Mouse (Mus musculus) forebrain, postnatal 0 days (tissue): ENCODE results near the gene Ttc23. TPM values are rescaled to one million over a fixed set of nuclear protein-coding genes. Genes with fewer than 3 reads are reported as not detected.

ENCODE experiments used
- ATAC-seq: fragments of 200-750 bp; cut with Nextera tagmentation; 2 replicates; pipeline ENCODE4 v1.8.0; 2017; ENCODE audit warnings: mild to moderate bottlenecking, moderate library complexity
- DNase-seq: peaks from one replicate; pipeline ENCODE4 v3.0.0-alpha.2; 2015
- H3K27ac ChIP-seq: fragments of 300-500 bp; sonication (generic); 2 replicates; pipeline ENCODE4 v1.5.1; 2014; ENCODE audit warnings: low read depth, mild to moderate bottlenecking, antibody characterized with exemption, low read length, moderate library complexity, mixed read lengths
- H3K27me3 ChIP-seq: fragments of 300-500 bp; sonication (generic); 2 replicates; pipeline ENCODE4 v1.6.1; 2014; ENCODE audit warnings: mild to moderate bottlenecking, low read length, mixed read lengths; ENCODE audit not compliant: insufficient read depth
- H3K36me3 ChIP-seq: fragments of 300-500 bp; sonication (generic); 2 replicates; pipeline ENCODE4 v1.6.1; 2014; ENCODE audit warnings: mild to moderate bottlenecking, moderate library complexity; ENCODE audit not compliant: insufficient read depth
- H3K4me1 ChIP-seq: fragments of 300-500 bp; sonication (generic); 2 replicates; pipeline ENCODE4 v1.6.1; 2014; ENCODE audit warnings: antibody characterized with exemption; ENCODE audit not compliant: insufficient read depth
- H3K4me2 ChIP-seq: fragments of 300-500 bp; sonication (generic); 2 replicates; pipeline ENCODE4 v1.6.1; 2014; ENCODE audit warnings: low read depth, mild to moderate bottlenecking, moderate library complexity
- H3K4me3 ChIP-seq: fragments of 300-500 bp; sonication (generic); 2 replicates; pipeline ENCODE4 v1.5.1; 2014; ENCODE audit warnings: low read depth, low read length, mixed read lengths
- H3K9ac ChIP-seq: fragments of 300-500 bp; sonication (generic); 2 replicates; pipeline ENCODE4 v1.6.1; 2014; ENCODE audit warnings: mild to moderate bottlenecking
- H3K9me3 ChIP-seq: fragments of 300-500 bp; sonication (generic); 2 replicates; pipeline ENCODE4 v1.6.1; 2016; ENCODE audit warnings: low read length
- CTCF ChIP-seq: sonication (generic); IDR thresholded peaks from 2 replicates; pipeline ENCODE4 v1.5.1; 2016; ENCODE audit warnings: antibody characterized with exemption, control low read depth, low read depth
- WGBS: fragments of 180-500 bp; shearing (Covaris S2); extraction: QIAGEN DNeasy Blood & Tissue Kit; methylation state at CpG from one replicate; pipeline ENCODE4 v1.1.7; 2014; 5-methylcytosine and 5-hydroxymethylcytosine counted together
- microRNA-seq, 2 experiments: library from miRNA; unstranded; fragments of <30 nt; microRNA quantifications; one replicate each; pipeline ENCODE4; 2016
- polyA plus RNA-seq: library from polyadenylated mRNA; unstranded; fragments of >200 nt; fragmentation: Nextera tagmentation; extraction: Ambion mirVana; gene quantifications from 2 replicates; pipeline ENCODE4 v1.2.1, GENCODE M21; 2015
- total RNA-seq: library from RNA; depleted of rRNA; stranded (reverse); fragments of >200 nt; gene quantifications from 2 replicates; pipeline ENCODE4 v1.2.3, GENCODE M21; 2014; rRNA removed

Gene Ttc23
- total and polyA plus RNA-seq, 2 experiments from 2014 or later: 6.0 to 11.0 TPM

DNA sequence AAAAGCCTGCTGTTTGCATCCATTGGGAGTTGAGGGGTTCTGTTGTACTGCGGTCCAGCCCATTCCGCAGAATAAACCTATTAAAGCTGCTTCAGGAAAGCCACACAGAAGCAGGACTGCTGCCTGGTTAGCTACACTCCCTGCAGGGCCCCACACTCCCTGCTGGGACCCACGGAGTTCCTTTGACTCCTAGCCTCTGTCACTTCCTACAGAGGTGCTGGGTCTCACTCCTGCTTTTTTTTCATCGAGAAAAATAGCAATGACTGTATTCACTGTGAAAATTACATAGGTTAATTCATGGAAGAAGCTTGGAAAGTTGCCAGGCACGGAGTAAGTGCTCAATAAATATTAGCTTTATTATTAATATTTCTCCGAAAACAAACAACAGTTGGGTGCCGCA lies 146.2 kb downstream of the Ttc23 start:
- 66% methylated on average over 7 of the region's 7 CpGs for WGBS
- TF ChIP-seq CTCF: no peak
- DNase-seq (no peak), ATAC-seq (no peak)
- no peak overlapping the region for H3K9ac ChIP-seq
- no peaks in the 10 kb centered on the region for H3K27me3 ChIP-seq
- no peaks in the 10 kb centered on the region for H3K36me3 ChIP-seq
- H3K4me1 ChIP-seq: no peaks in the 10 kb centered on the region
- no peak overlapping the region for H3K27ac ChIP-seq
- no peaks in the 10 kb centered on the region for H3K9me3 ChIP-seq
- no peak overlapping the region for H3K4me3 ChIP-seq
- H3K4me2 ChIP-seq: no peak overlapping the region

DNA sequence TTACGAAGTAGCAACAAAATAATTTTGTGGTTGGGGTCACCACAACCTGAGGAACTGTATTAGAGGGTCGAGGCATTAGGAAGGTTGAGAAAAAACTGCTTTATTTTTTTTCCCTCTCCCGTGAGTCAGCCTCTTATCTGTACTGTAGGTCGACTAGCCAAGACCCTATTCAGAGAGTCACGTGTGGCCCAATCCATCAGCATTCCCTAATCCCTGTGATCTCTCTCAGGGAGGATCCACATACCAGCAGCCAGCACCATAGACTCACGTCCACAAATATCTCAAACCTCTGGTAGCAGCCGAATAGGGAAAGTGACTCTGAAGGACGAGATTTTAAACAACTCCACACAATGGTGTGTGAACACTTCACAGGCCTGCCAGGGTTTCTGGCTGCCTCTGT lies 149.9 kb downstream of the Ttc23 start:
- H3K4me1 ChIP-seq: no peaks in the 10 kb centered on the region
- no peak overlapping the region for H3K27ac ChIP-seq
- WGBS: 39% methylated on average over 8 of the region's 8 CpGs
- no peak overlapping the region for H3K9ac ChIP-seq
- H3K4me2 ChIP-seq: no peak overlapping the region
- no peaks in the 10 kb centered on the region for H3K9me3 ChIP-seq
- no peaks in the 10 kb centered on the region for H3K27me3 ChIP-seq
- DNase-seq: no peak
- TF ChIP-seq CTCF: no peak
- no peak for ATAC-seq
- no peaks in the 10 kb centered on the region for H3K36me3 ChIP-seq
- H3K4me3 ChIP-seq: no peak overlapping the region

DNA sequence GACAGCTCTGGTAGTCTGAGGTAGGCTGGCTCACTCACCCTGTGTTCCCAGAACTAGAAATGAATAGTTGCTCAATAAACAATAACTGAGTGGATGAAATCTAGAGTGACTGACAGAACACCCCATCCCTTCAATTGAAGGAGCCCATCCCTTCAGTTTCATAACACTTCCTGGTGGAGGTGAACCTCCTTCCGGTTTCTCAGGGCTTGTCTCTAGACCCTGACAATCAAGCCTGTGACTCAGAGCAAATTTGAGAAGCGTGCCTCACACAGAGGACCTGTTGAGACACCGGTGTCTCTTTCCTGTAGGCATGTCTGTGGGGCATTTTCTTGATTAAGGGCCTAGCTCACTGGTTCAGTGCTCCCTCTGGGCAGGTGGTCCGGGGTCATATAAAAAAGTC lies 151.3 kb downstream of the Ttc23 start:
- H3K9ac ChIP-seq: no peak overlapping the region
- H3K9me3 ChIP-seq: no peaks in the 10 kb centered on the region
- H3K4me2 ChIP-seq: no peak overlapping the region
- H3K4me1 ChIP-seq: 0 out of 2 replicates have a peak, but pooled peaks cover 6% of the 10 kb centered on the region
- no peak overlapping the region for H3K27ac ChIP-seq
- ATAC-seq (no peak), DNase-seq (no peak)
- WGBS: 90% methylated on average over 4 of the region's 4 CpGs
- no peak overlapping the region for H3K4me3 ChIP-seq
- no peaks in the 10 kb centered on the region for H3K27me3 ChIP-seq
- no peak for TF ChIP-seq CTCF
- no peaks in the 10 kb centered on the region for H3K36me3 ChIP-seq

DNA sequence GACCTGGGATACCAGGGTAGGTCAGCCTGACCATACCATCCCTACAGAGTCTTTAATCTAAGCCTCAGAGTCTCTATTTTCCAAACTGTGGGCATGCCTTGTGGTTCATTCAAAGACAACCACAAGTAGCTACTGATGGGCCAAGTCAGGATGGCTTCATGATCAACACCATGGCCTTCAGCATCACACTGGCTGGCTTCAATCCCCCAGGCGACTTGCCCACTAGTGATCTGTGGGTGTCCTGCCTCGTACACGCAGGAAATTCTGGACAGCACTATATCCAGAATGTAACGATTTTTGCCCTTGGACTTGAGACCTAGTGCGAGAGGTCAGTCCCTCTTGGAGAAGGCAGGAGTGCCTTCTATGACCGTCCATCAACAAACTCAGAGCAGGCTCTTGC lies 153.3 kb downstream of the Ttc23 start:
- no peak for TF ChIP-seq CTCF
- no peak for DNase-seq

DNA sequence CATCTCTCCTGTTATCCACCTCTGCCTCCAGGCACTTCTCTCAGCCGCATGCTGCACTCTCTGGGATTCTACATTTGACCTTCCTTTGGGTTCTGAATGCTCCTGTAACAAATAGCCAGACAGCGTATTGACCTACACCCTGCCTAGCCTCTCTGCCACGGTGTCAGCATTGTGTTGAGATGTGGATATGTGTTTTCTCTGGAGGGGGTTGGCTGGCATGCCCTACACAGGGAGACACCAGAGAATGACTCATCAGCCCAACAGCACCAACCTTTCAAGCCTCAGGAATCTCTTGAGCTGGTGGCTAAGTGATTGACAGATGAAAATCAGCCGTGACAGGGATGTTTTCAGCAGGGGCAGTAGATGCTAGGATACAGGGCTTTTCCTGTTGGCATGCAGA lies 153.8 kb downstream of the Ttc23 start:
- Histone ChIP-seq H3K4me1 (0 out of 2 replicates have a peak, but pooled peaks cover 9% of the 10 kb centered on the region), H3K4me3 (no peak overlapping the region), H3K9ac (no peak overlapping the region), H3K9me3 (no peaks in the 10 kb centered on the region), H3K36me3 (no peaks in the 10 kb centered on the region), H3K4me2 (no peak overlapping the region), H3K27me3 (no peaks in the 10 kb centered on the region), H3K27ac (no peak overlapping the region)
- DNase-seq: no peak
- TF ChIP-seq CTCF: no peak
- 71% methylated on average over 4 of the region's 4 CpGs for WGBS
- no peak for ATAC-seq

More for the DNA sequence above, 153.3 kb downstream of the Ttc23 start:
- Histone ChIP-seq H3K4me3 (no peak overlapping the region), H3K36me3 (no peaks in the 10 kb centered on the region), H3K9me3 (no peaks in the 10 kb centered on the region), H3K9ac (no peak overlapping the region), H3K4me1 (0 out of 2 replicates have a peak, but pooled peaks cover 9% of the 10 kb centered on the region), H3K27ac (no peak overlapping the region), H3K4me2 (no peak overlapping the region), H3K27me3 (no peaks in the 10 kb centered on the region)
- ATAC-seq: no peak
- WGBS: 92% methylated on average over 6 of the region's 6 CpGs

DNA sequence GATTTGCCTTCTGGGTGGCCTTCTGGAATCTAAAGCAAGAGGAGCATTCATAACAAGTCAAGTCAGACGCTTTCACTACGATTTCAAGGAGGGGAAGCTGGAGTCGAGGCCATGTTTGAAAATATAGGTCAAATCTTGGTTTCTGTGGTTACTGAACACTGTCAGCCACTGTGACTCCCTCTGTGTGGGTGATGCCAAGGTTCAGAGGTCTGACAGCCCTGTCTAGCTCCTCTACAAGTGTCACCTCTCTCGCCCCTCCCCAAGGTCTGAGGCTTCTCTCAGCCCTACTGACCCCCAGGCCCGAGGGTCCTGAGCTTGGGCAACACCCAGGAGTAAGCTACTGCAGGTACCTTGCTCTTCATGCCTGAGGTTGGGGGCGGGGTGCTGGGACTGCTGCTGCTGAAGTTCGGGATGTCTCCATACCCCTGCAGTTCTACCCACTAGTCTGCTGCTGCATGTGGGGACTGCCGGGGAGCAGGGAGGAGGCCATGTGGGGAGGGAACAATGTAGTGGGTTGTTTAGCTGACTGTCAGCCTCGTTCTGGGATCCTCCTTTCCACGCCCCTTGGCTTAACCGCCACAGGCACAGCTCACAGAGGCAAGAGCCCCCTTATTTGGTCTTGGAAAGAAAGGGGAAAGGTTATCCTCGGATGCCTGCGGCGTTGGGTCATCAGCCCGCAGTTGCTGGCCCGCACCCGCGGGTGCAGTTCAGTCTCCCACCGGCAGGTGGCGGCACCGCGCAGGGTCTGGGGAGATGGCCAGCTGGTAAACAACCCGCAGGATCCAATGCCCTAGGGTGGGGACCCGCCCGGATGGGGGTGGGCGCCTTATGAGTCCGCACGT lies 156.0 kb downstream of the Ttc23 start:
- 16% methylated on average over 28 of the region's 28 CpGs for WGBS
- peak overlapping the region; percentile 43 for H3K9ac ChIP-seq
- no peaks in the 10 kb centered on the region for H3K36me3 ChIP-seq
- peak; percentile 88 for DNase-seq
- TF ChIP-seq CTCF: peak; percentile 99
- H3K4me2 ChIP-seq: peak overlapping the region; percentile 71
- no peaks in the 10 kb centered on the region for H3K27me3 ChIP-seq
- H3K27ac ChIP-seq: no peak overlapping the region
- 0 out of 2 replicates have a peak, but pooled peaks cover 9% of the 10 kb centered on the region for H3K4me1 ChIP-seq
- ATAC-seq: peak; percentile 84
- no peaks in the 10 kb centered on the region for H3K9me3 ChIP-seq
- H3K4me3 ChIP-seq: peak overlapping the region; percentile 38

DNA sequence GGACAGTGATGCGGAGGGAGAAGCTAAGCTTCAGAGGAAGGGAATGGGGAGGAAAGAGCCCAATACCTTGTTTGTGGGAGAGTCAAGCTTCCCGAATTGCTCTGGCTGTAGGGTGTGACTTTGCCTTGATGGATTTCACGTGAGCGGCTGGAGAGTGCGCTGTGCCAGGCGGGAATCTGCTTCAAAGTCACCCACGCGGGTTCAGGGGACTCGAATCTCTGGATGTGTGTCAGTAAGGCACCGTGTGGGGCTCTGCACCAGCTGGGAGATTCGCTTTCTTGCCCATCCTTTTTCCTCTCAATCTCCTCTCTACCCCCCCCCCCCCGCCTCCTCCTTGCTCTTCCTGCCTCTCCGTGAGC lies 156.6 kb downstream of the Ttc23 start:
- peak; percentile 64 for ATAC-seq

More for the DNA sequence above, 156.6 kb downstream of the Ttc23 start:
- no peak overlapping the region for H3K27ac ChIP-seq
- peak overlapping the region; percentile 43; the same call in 1 of the 2 replicates for H3K9ac ChIP-seq
- H3K4me1 ChIP-seq: 0 out of 2 replicates have a peak, but pooled peaks cover 9% of the 10 kb centered on the region
- H3K4me2 ChIP-seq: peak overlapping the region; percentile 71
- H3K27me3 ChIP-seq: no peaks in the 10 kb centered on the region
- no peaks in the 10 kb centered on the region for H3K36me3 ChIP-seq
- no peak for TF ChIP-seq CTCF
- DNase-seq: no peak
- no peaks in the 10 kb centered on the region for H3K9me3 ChIP-seq
- WGBS: 12% methylated on average over 12 of the region's 13 CpGs
- peak overlapping the region; percentile 38 for H3K4me3 ChIP-seq

Small RNA genes within 50 kb of the gene (microRNA-seq; reads per million reads assigned to microRNA genes)
- gene Gm23844: 0 reads per million in 2 experiments

Other genes with a start within 250 kb of the Ttc23 start
- gene Lrrc28, start 2.1 kb upstream of the Ttc23 start, total RNA-seq: 45.2 and 70.4 TPM in 2 replicates
- 31.3 and 32.2 TPM in 2 replicates for gene Lrrc28, start 2.1 kb upstream of the Ttc23 start, polyA plus RNA-seq
- gene Synm, start 112.3 kb downstream of the Ttc23 start, total RNA-seq: 10.7 and 10.9 TPM in 2 replicates
- 3.8 and 7.0 TPM in 2 replicates for gene Synm, start 112.3 kb downstream of the Ttc23 start, polyA plus RNA-seq